Mouse (Mus musculus) CH12.LX (cell line): ENCODE measurements around the gene Ank2. TPM values are rescaled to one million over a fixed set of nuclear protein-coding genes. Genes with fewer than 3 reads are reported as not detected.

Experiments used
- DNase-seq: peaks from one replicate; pipeline ENCODE4 v3.0.0-alpha.2; 2013; ENCODE audit errors: extremely low read depth
- H3K27ac ChIP-seq: 2 replicates; pipeline ENCODE4 v1.5.1; 2012; ENCODE audit warnings: low read depth, mild to moderate bottlenecking, control low read depth, moderate library complexity; ENCODE audit not compliant: insufficient read depth
- H3K27me3 ChIP-seq: replicated peaks from 2 replicates; pipeline ENCODE3; 2012; ENCODE audit warnings: inconsistent platforms
- H3K36me3 ChIP-seq, 2 experiments: replicated peaks in 1 of 2; 2 replicates each; pipeline versions ENCODE3 to v1.6.1; 2012; ENCODE audit warnings: inconsistent platforms in 1 of 2, low read length in 1 of 2, mild to moderate bottlenecking in 1 of 2, mixed read lengths in 1 of 2, moderate library complexity in 1 of 2; ENCODE audit not compliant: control insufficient read depth in 1 of 2, insufficient read depth in 1 of 2
- H3K4me1 ChIP-seq, 2 experiments: 2 replicates each; pipeline ENCODE4 v1.6.1; 2012; ENCODE audit warnings: inconsistent platforms in 1 of 2, moderate library complexity in 1 of 2; ENCODE audit not compliant: insufficient read depth in 2 of 2, control insufficient read depth in 1 of 2
- H3K4me2 ChIP-seq: 2 replicates; pipeline ENCODE4 v1.6.1; 2012; ENCODE audit warnings: low read depth, mild to moderate bottlenecking, control low read depth; ENCODE audit not compliant: poor library complexity, insufficient read depth, severe bottlenecking
- H3K4me3 ChIP-seq, 3 experiments: fragments of 150-350 bp in 1 of 3; sonication (generic) in 1 of 3; replicated peaks in 1 of 3; 2 replicates each; pipeline versions ENCODE3 to v1.5.1; 2011 to 2012; ENCODE audit warnings: low read depth in 2 of 3, low read length in 2 of 3, mild to moderate bottlenecking in 2 of 3, moderate library complexity in 2 of 3, control low read depth in 1 of 3, improper control_type of control experiment in 1 of 3, inconsistent platforms in 1 of 3, mixed read lengths in 1 of 3; ENCODE audit not compliant: poor library complexity in 1 of 3
- H3K79me2 ChIP-seq: replicated peaks from 2 replicates; pipeline ENCODE4 v1.6.1; 2012; ENCODE audit warnings: mild to moderate bottlenecking, moderate library complexity; ENCODE audit not compliant: control insufficient read depth, poor library complexity, insufficient read depth, severe bottlenecking; ENCODE audit errors: extremely low read depth
- H3K9ac ChIP-seq: 2 replicates; pipeline ENCODE4 v1.6.1; 2012; ENCODE audit warnings: low read depth, mild to moderate bottlenecking, control low read depth, moderate library complexity; ENCODE audit not compliant: insufficient read depth
- H3K9me3 ChIP-seq: replicated peaks from 2 replicates; pipeline ENCODE3; 2012; ENCODE audit warnings: low read length, inconsistent platforms, mixed read lengths
- CHD1 ChIP-seq: IDR thresholded peaks from 2 replicates; pipeline ENCODE4 v1.6.1; 2012; ENCODE audit warnings: low read depth, low read length, improper control_type of control experiment, inconsistent platforms
- CHD2 ChIP-seq: IDR thresholded peaks from 2 replicates; pipeline ENCODE4 v1.6.1; 2011; ENCODE audit warnings: low read length, improper control_type of control experiment
- E2F4 ChIP-seq: IDR thresholded peaks from 2 replicates; pipeline ENCODE4 v1.6.1; 2011; ENCODE audit warnings: low read depth, low read length, improper control_type of control experiment; ENCODE audit not compliant: insufficient replicate concordance
- EP300 ChIP-seq: IDR thresholded peaks from 2 replicates; pipeline ENCODE4 v1.6.1; 2011; ENCODE audit warnings: low read length, improper control_type of control experiment
- ETS1 ChIP-seq: conservative IDR thresholded peaks from 2 replicates; pipeline ENCODE4 v1.6.1; 2012; ENCODE audit warnings: low read depth, mild to moderate bottlenecking, inconsistent platforms, low read length, improper control_type of control experiment, moderate library complexity
- IRF4 ChIP-seq: IDR thresholded peaks from 2 replicates; pipeline ENCODE4 v1.6.1; 2014; ENCODE audit warnings: low read depth, mild to moderate bottlenecking, inconsistent platforms, low read length, improper control_type of control experiment
- JUN ChIP-seq: IDR thresholded peaks from 2 replicates; pipeline ENCODE4 v1.6.1; 2011; ENCODE audit warnings: low read depth, mild to moderate bottlenecking, low read length, improper control_type of control experiment, moderate library complexity; ENCODE audit not compliant: insufficient read depth
- MEF2A ChIP-seq: IDR thresholded peaks from 2 replicates; pipeline ENCODE4 v1.6.1; 2014; ENCODE audit warnings: low read depth, mild to moderate bottlenecking, inconsistent platforms, low read length, improper control_type of control experiment, borderline replicate concordance
- MYC ChIP-seq: IDR thresholded peaks from 2 replicates; pipeline ENCODE4 v1.6.1; 2011; ENCODE audit warnings: low read depth, mild to moderate bottlenecking, improper control_type of control experiment, low read length
- PAX5 ChIP-seq: IDR thresholded peaks from 2 replicates; pipeline ENCODE4 v1.6.1; 2012; ENCODE audit warnings: low read length, inconsistent platforms, mixed read lengths
- RCOR1 ChIP-seq: conservative IDR thresholded peaks from 2 replicates; pipeline ENCODE4 v1.6.1; 2012; ENCODE audit warnings: low read depth, mild to moderate bottlenecking, inconsistent platforms, low read length, improper control_type of control experiment
- SIN3A ChIP-seq: IDR thresholded peaks from 2 replicates; pipeline ENCODE4 v1.6.1; 2012; ENCODE audit warnings: low read length, improper control_type of control experiment, inconsistent platforms
- TCF12 ChIP-seq: IDR thresholded peaks from 2 replicates; pipeline ENCODE4 v1.6.1; 2014; ENCODE audit warnings: low read depth, mild to moderate bottlenecking, inconsistent platforms, low read length, improper control_type of control experiment
- UBTF ChIP-seq: IDR thresholded peaks from 2 replicates; pipeline ENCODE4 v1.6.1; 2012; ENCODE audit warnings: low read depth, mild to moderate bottlenecking, inconsistent platforms, low read length, improper control_type of control experiment, moderate library complexity
- USF1 ChIP-seq: IDR thresholded peaks from 2 replicates; pipeline ENCODE4 v1.6.1; 2014; ENCODE audit warnings: low read depth, mild to moderate bottlenecking, inconsistent platforms, low read length, improper control_type of control experiment
- dilution Hi-C: fragments of 300-500 bp; cut with MboI; formaldehyde crosslinking; loops from 2 replicates; pipeline ENCODE4 v1.14.3; 2020; ENCODE audit warnings: low sequenced_read_pairs; ENCODE audit not compliant: extremely low pct_unique_long_range_greater_than_20kb, extremely low pct_ligation_motif_present
- in situ Hi-C: fragments of 300-500 bp; cut with MboI; formaldehyde crosslinking; loops from 3 replicates; pipeline ENCODE4 v1.14.3; 2019; ENCODE audit warnings: low sequenced_read_pairs, low pct_ligation_motif_present, low pct_unique_long_range_greater_than_20kb, mixed read lengths
- polyA plus RNA-seq: library from polyadenylated mRNA; unstranded; fragments of >175 nt; gene quantifications from 2 replicates; pipeline ENCODE4 v1.2.1, GENCODE M21; 2012; ENCODE audit warnings: low read depth; ENCODE audit not compliant: insufficient read length
- total RNA-seq, 2 experiments: library from RNA; depleted of rRNA; stranded (reverse); fragments of 300-350 nt in 1 of 2; fragments of >200 nt in 1 of 2; gene quantifications; 2 replicates each; pipeline ENCODE4 v1.2.3; 2012 to 2014

Ank2 gene
- total and polyA plus RNA-seq, 3 experiments: 3.9 to 20.9 (median 12.2) TPM

DNA sequence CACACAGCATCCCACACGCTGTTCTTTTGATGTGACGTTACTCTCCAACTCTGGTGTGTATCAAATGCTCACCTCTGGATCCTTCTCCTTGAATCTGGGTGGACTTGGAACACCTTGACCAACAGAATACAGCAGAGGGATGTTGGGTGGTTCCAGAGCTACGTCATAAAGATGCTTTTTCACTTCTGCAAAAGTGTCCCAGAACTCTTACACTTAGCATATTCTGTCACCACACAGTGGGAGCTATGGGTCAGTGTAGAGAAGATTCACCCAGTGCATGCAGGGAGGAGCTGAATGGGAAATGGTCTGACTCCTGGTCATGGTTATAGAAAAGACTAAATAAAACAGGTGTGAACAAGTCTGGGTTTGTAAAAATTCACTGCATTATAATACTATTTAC is 6.5 kb downstream of the Ank2 start:
- dilution Hi-C loops: no loop called here
- H3K27ac ChIP-seq: peak overlapping the region; percentile 39; the same call in 1 of the 2 replicates
- H3K9ac ChIP-seq: no peak overlapping the region
- no peak overlapping the region for H3K4me3 ChIP-seq
- peaks cover 17 to 22% of the 10 kb centered on the region in 2 experiments for H3K4me1 ChIP-seq
- no peak overlapping the region for H3K4me2 ChIP-seq
- TF ChIP-seq UBTF: no peak
- no peak for TF ChIP-seq CHD1
- TF ChIP-seq TCF12: no peak
- no peak for TF ChIP-seq MYC
- TF ChIP-seq ETS1: peak; percentile 28; the same call in 1 of the 2 replicates
- TF ChIP-seq PAX5: no peak
- no peak for TF ChIP-seq SIN3A
- no peak for TF ChIP-seq CHD2
- peak; percentile 86 for TF ChIP-seq IRF4
- TF ChIP-seq E2F4: no peak
- peak; percentile 52 for TF ChIP-seq EP300
- TF ChIP-seq JUN: peak; percentile 28; the same call in 1 of the 2 replicates
- no peak for TF ChIP-seq RCOR1
- TF ChIP-seq MEF2A: peak; percentile 30; the same call in 1 of the 2 replicates
- no peak for TF ChIP-seq USF1
- no peaks in the 10 kb centered on the region for H3K79me2 ChIP-seq
- DNase-seq: no peak
- H3K27me3 ChIP-seq: no peaks in the 10 kb centered on the region
- H3K36me3 ChIP-seq: no peaks in the 10 kb centered on the region
- no peaks in the 10 kb centered on the region for H3K9me3 ChIP-seq
- in situ Hi-C loops: no loop called here

DNA sequence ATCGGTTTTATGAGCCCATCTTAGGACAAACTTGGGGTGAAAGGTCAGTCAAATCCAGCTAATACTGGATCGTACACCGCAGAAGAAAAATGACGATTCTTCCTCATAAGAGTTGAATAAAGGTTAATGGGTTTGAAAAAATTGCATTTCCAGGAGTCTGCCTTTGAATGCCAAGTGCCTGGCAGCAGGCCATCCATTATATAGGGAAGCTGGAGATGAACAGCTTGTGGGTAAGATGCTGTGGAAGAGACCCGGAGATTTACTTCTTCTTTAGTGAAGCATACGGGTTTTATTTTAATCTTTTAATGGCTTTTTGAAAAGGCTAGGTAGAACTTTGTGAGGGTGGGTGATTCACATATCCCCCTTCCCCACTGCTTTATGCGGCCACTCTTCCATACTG is 11.8 kb downstream of the Ank2 start:
- H3K9me3 ChIP-seq: no peaks in the 10 kb centered on the region
- dilution Hi-C loops (no loop called here), in situ Hi-C loops (no loop called here)
- no peak overlapping the region for H3K27ac ChIP-seq
- TF ChIP-seq CHD2 (no peak), TCF12 (no peak)
- no peaks in the 10 kb centered on the region for H3K36me3 ChIP-seq
- H3K27me3 ChIP-seq: no peaks in the 10 kb centered on the region
- DNase-seq: no peak
- no peak overlapping the region for H3K4me3 ChIP-seq
- no peaks in the 10 kb centered on the region for H3K79me2 ChIP-seq
- peaks cover 7 to 11% of the 10 kb centered on the region in 2 experiments for H3K4me1 ChIP-seq
- H3K4me2 ChIP-seq: no peak overlapping the region
- no peak overlapping the region for H3K9ac ChIP-seq
